17 mouse cellular contexts compared by ENCODE assay signal in the genomic region with DNA sequence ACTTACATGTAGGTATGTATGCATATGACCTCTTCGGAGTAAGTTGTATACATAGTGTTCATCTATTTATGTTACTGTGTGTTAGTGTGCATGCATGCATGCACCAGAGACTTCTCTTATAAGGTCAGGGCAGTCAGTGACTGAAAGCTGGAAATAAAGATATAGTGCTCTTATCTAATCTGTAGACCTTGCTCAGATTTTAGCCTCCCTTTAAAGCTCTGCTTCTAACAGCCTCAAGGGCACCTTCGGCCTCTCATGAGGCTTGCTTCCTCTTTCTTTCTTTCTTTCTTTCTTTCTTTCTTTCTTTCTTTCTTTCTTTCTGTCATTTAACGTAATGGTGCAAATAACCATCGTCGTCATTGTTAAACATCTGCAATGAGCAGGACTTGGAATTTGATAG. TPM values are rescaled to one million over a fixed set of nuclear protein-coding genes. Genes with fewer than 3 reads are reported as not detected.
DNase-seq lines count a peak whose midpoint lies in the region; ATAC-seq and TF ChIP-seq lines count a peak whose summit lies in the region.
"Had no signal": no experiment of that assay in that cellular context is flagged by ENCODE, and none has a peak within 500 bp of the region (broad histone marks: within the 10 kb centered on the region; RNA-seq: fewer than 3 reads in every experiment).

No protein-coding gene starts in this region.

- peaks cover 12% of the 10 kb centered on the region for H3K36me3 ChIP-seq in heart, embryonic 13.5 days
- H3K36me3 ChIP-seq in midbrain, embryonic 10.5 days = peaks cover 10% of the 10 kb centered on the region
- no peaks in the 10 kb centered on the region for H3K36me3 ChIP-seq in midbrain, embryonic 11.5 days (ENCODE audit: control insufficient read depth, insufficient read depth, low read length)
- H3K36me3 ChIP-seq in liver, embryonic 15.5 days (replicated peaks) = peaks cover 3% of the 10 kb centered on the region; the same call in 1 of the 2 replicates
- no peaks in the 10 kb centered on the region for H3K36me3 ChIP-seq in stomach, postnatal 0 days (ENCODE audit: control insufficient read depth, insufficient read depth, low read length)

- 0 out of 2 replicates have a peak, but pooled peaks cover 1% of the 10 kb centered on the region for H3K27me3 ChIP-seq in heart, embryonic 13.5 days (replicated peaks)
- H3K27me3 ChIP-seq in midbrain, embryonic 10.5 days (ENCODE audit: low read depth, poor library complexity, severe bottlenecking) = no peaks in the 10 kb centered on the region
- H3K27me3 ChIP-seq in midbrain, embryonic 11.5 days (ENCODE audit: control insufficient read depth, insufficient read depth, low read length) = no peaks in the 10 kb centered on the region
- no peaks in the 10 kb centered on the region for H3K27me3 ChIP-seq in liver, embryonic 15.5 days
- no peaks in the 10 kb centered on the region for H3K27me3 ChIP-seq in stomach, postnatal 0 days (ENCODE audit: control insufficient read depth, insufficient read depth, low read length)
- H3K27me3 ChIP-seq: embryonic facial prominence, embryonic 12.5 days; forebrain, embryonic 12.5 days; limb, embryonic 15.5 days had no signal

- no peaks in the 10 kb centered on the region for H3K9me3 ChIP-seq in heart, embryonic 13.5 days
- no peaks in the 10 kb centered on the region for H3K9me3 ChIP-seq in midbrain, embryonic 10.5 days (replicated peaks)
- no peaks in the 10 kb centered on the region for H3K9me3 ChIP-seq in midbrain, embryonic 11.5 days (ENCODE audit: control insufficient read depth, low read length)
- H3K9me3 ChIP-seq in liver, embryonic 15.5 days (replicated peaks) = no peaks in the 10 kb centered on the region
- H3K9me3 ChIP-seq in stomach, postnatal 0 days (ENCODE audit: control insufficient read depth, low read length) = no peaks in the 10 kb centered on the region
- H3K9me3 ChIP-seq: embryonic facial prominence, embryonic 12.5 days; forebrain, embryonic 12.5 days; limb, embryonic 15.5 days had no signal

- no peak for DNase-seq in heart, postnatal 36 days
- DNase-seq in midbrain, embryonic 10.5 days (ENCODE audit: low spot score) = no peak
- DNase-seq in midbrain, embryonic 11.5 days (ENCODE audit: low spot score, missing footprints) = no peak
- DNase-seq in stomach, postnatal 0 days (ENCODE audit: low spot score) = no peak
- DNase-seq in kidney, postnatal 4 days = no peak
- no peak for DNase-seq in ovary, postnatal 14 days (ENCODE audit: low spot score)
- DNase-seq: layer of hippocampus, postnatal 36 days had no signal

- no peak for TF ChIP-seq EP300 in stomach, postnatal 0 days (optimal IDR thresholded peaks at IDR 0.05)

- no peak for ATAC-seq in heart, embryonic 13.5 days (ENCODE audit: extremely low read depth, insufficient number of reproducible peaks, low FRiP score, low TSS enrichment)
- ATAC-seq in midbrain, embryonic 11.5 days (ENCODE audit: low FRiP score) = no peak
- ATAC-seq in liver, embryonic 15.5 days (ENCODE audit: insufficient read depth) = no peak
- ATAC-seq in stomach, postnatal 0 days (ENCODE audit: low FRiP score, low TSS enrichment) = no peak

- no peak for TF ChIP-seq CTCF in stomach, postnatal 0 days (IDR thresholded peaks at IDR 0.05; ENCODE audit: low read depth)

- peak overlapping the region; percentile 90 for H3K4me2 ChIP-seq in heart, embryonic 13.5 days
- H3K4me2 ChIP-seq in midbrain, embryonic 11.5 days = no peak overlapping the region
- H3K4me2 ChIP-seq in liver, embryonic 15.5 days = peak overlapping the region; percentile 93
- H3K4me2 ChIP-seq in stomach, postnatal 0 days (replicated peaks; ENCODE audit: low read depth) = peak overlapping the region; percentile 63

- H3K27ac ChIP-seq in heart, embryonic 13.5 days (replicated peaks) = peak overlapping the region; percentile 94
- H3K27ac ChIP-seq in midbrain, embryonic 10.5 days (replicated peaks) = no peak overlapping the region
- H3K27ac ChIP-seq in midbrain, embryonic 11.5 days (ENCODE audit: low read depth, low read length) = no peak overlapping the region
- H3K27ac ChIP-seq in liver, embryonic 15.5 days (replicated peaks) = no peak overlapping the region
- H3K27ac ChIP-seq in stomach, postnatal 0 days (replicated peaks) = no peak overlapping the region

- no peak overlapping the region for H3K4me3 ChIP-seq in heart, embryonic 13.5 days
- H3K4me3 ChIP-seq in midbrain, embryonic 10.5 days = peak overlapping the region; percentile 85; the same call in 1 of the 2 replicates
- no peak overlapping the region for H3K4me3 ChIP-seq in midbrain, embryonic 11.5 days (ENCODE audit: low read depth, low read length)
- H3K4me3 ChIP-seq in liver, embryonic 15.5 days (replicated peaks) = peak overlapping the region; percentile 95; the same call in 1 of the 2 replicates
- H3K4me3 ChIP-seq in stomach, postnatal 0 days (ENCODE audit: low read depth, low read length) = no peak overlapping the region

- 66% methylated on average over 5 of the region's 5 CpGs for WGBS in heart, embryonic 13.5 days
- WGBS in midbrain, embryonic 10.5 days = 81% methylated on average over 5 of the region's 5 CpGs
- 76% methylated on average over 5 of the region's 5 CpGs for WGBS in midbrain, embryonic 11.5 days
- WGBS in liver, embryonic 15.5 days (ENCODE audit: insufficient replicate concordance) = 64% methylated on average over 5 of the region's 5 CpGs
- 63% methylated on average over 5 of the region's 5 CpGs for WGBS in stomach, postnatal 0 days

- intact Hi-C loops in heart, postnatal 36 days (cut with DNase I) = no loop called here

- H3K4me1 ChIP-seq in heart, embryonic 13.5 days = peaks cover 63% of the 10 kb centered on the region
- peaks cover 34% of the 10 kb centered on the region for H3K4me1 ChIP-seq in midbrain, embryonic 10.5 days
- H3K4me1 ChIP-seq in midbrain, embryonic 11.5 days (ENCODE audit: control insufficient read depth, insufficient read depth, low read length) = peaks cover 12% of the 10 kb centered on the region
- H3K4me1 ChIP-seq in liver, embryonic 15.5 days (replicated peaks) = peaks cover 34% of the 10 kb centered on the region
- H3K4me1 ChIP-seq in stomach, postnatal 0 days (replicated peaks; ENCODE audit: control insufficient read depth, insufficient read depth) = peaks cover 5% of the 10 kb centered on the region

- 0 out of 2 replicates have a peak overlapping the region, but pooled peaks have one; percentile 98 for H3K9ac ChIP-seq in heart, embryonic 13.5 days
- no peak overlapping the region for H3K9ac ChIP-seq in midbrain, embryonic 11.5 days (ENCODE audit: low read length)
- no peak overlapping the region for H3K9ac ChIP-seq in liver, embryonic 15.5 days
- H3K9ac ChIP-seq in stomach, postnatal 0 days (ENCODE audit: low read length) = no peak overlapping the region

RNA-seq across cellular contexts. Expression of a gene that starts 1.1 kb away (rescaled TPM):
- 39.1 and 41.1 TPM in 2 replicates for polyA plus RNA-seq in heart, embryonic 13.5 days (2015; fragmentation: Nextera tagmentation; extraction: Ambion mirVana)
- 10 to 100 TPM; 60.5 to 66.3 TPM for total RNA-seq in heart, postnatal 36 days (2021)
- 54.5 and 60.4 TPM in 2 replicates for polyA plus RNA-seq in midbrain, embryonic 10.5 days (2016; fragmentation: Nextera tagmentation; extraction: Ambion mirVana)
- polyA plus RNA-seq in midbrain, embryonic 11.5 days (2014; fragmentation: Nextera tagmentation; extraction: Ambion mirVana) = 27.2 and 29.4 TPM in 2 replicates
- 18.8 and 19.7 TPM in 2 replicates for polyA plus RNA-seq in liver, embryonic 15.5 days (2015; fragmentation: Nextera tagmentation; extraction: Ambion mirVana)
- 47.0 and 47.7 TPM in 2 replicates for polyA plus RNA-seq in stomach, postnatal 0 days (2015; fragmentation: Nextera tagmentation; extraction: Ambion mirVana)

RNA-seq across cellular contexts. Expression of a gene that starts 4.6 kb away (rescaled TPM):
- 1.2 and 1.5 TPM in 2 replicates for polyA plus RNA-seq in heart, embryonic 13.5 days (2015; fragmentation: Nextera tagmentation; extraction: Ambion mirVana)
- 10 to 100 TPM in 1 of 2 experiments, 1 to 10 TPM in 1; 3.4 to 18.5 TPM for total RNA-seq in heart, postnatal 36 days (2021)
- 2.5 and 2.9 TPM in 2 replicates for polyA plus RNA-seq in midbrain, embryonic 10.5 days (2016; fragmentation: Nextera tagmentation; extraction: Ambion mirVana)
- polyA plus RNA-seq in midbrain, embryonic 11.5 days (2014; fragmentation: Nextera tagmentation; extraction: Ambion mirVana) = 1.5 and 1.8 TPM in 2 replicates
- polyA plus RNA-seq in liver, embryonic 15.5 days (2015; fragmentation: Nextera tagmentation; extraction: Ambion mirVana) = 0.41 and 0.59 TPM in 2 replicates
- polyA plus RNA-seq in stomach, postnatal 0 days (2015; fragmentation: Nextera tagmentation; extraction: Ambion mirVana) = 1.9 and 2.0 TPM in 2 replicates
- total RNA-seq: heart, postnatal 4 days; megakaryocyte progenitor cell, adult 5-6 weeks had no signal
- polyA plus RNA-seq: C2C12 had no signal

RNA-seq across cellular contexts. Expression of a gene that starts 55.9 kb away (rescaled TPM):
- polyA plus RNA-seq in heart, embryonic 13.5 days (2015; fragmentation: Nextera tagmentation; extraction: Ambion mirVana) = 4,508 and 5,229 TPM in 2 replicates
- total RNA-seq in heart, postnatal 36 days (2021) = 100 to 1,000 TPM; 502 to 735 TPM
- polyA plus RNA-seq in midbrain, embryonic 10.5 days (2016; fragmentation: Nextera tagmentation; extraction: Ambion mirVana) = 2.5 and 3.7 TPM in 2 replicates
- polyA plus RNA-seq in midbrain, embryonic 11.5 days (2014; fragmentation: Nextera tagmentation; extraction: Ambion mirVana) = 0.59 and 0.92 TPM in 2 replicates
- polyA plus RNA-seq in liver, embryonic 15.5 days (2015; fragmentation: Nextera tagmentation; extraction: Ambion mirVana) = 4.5 and 5.0 TPM in 2 replicates
- polyA plus RNA-seq in stomach, postnatal 0 days (2015; fragmentation: Nextera tagmentation; extraction: Ambion mirVana) = 147 and 150 TPM in 2 replicates
- total RNA-seq: gastrocnemius, adult 8-10 months; layer of hippocampus, postnatal 36 days; megakaryocyte progenitor cell, adult 5-6 weeks had no signal
- polyA plus RNA-seq: C2C12; neural tube, embryonic 14.5 days had no signal

Comparison
In these comparisons a context has a peak if more than half of its experiments do, and no peak if none do; other contexts are left out.
1. H3K4me3 ChIP-seq: peak in midbrain, embryonic 10.5 days (single experiment) and liver, embryonic 15.5 days (single experiment); none in heart, embryonic 13.5 days (single experiment), midbrain, embryonic 11.5 days (single experiment) and stomach, postnatal 0 days (single experiment).
2. RNA of a gene that starts 55.9 kb away (polyA plus RNA-seq): 4,508 to 5,229 TPM in heart, embryonic 13.5 days; 147 to 150 TPM in stomach, postnatal 0 days, 4.5 to 5.0 TPM in liver, embryonic 15.5 days, 2.5 to 3.7 TPM in midbrain, embryonic 10.5 days and 0.59 to 0.92 TPM in midbrain, embryonic 11.5 days; every median in the first group is over 10 times any median in the second.